Mouse (Mus musculus) heart, adult 2 months (tissue): ENCODE data around the gene Rai14.

Source experiments
- CTCF ChIP-seq: fragments of 200-600 bp; IDR thresholded peaks from 2 replicates; pipeline ENCODE4 v1.8.1; 2022; ENCODE audit warnings: antibody characterized with exemption, mild to moderate bottlenecking, moderate library complexity
- POLR2A ChIP-seq: fragments of 200-500 bp; IDR thresholded peaks from 2 replicates; pipeline ENCODE4 v1.6.1; 2011; ENCODE audit warnings: mild to moderate bottlenecking, low read depth, low read length, control low read depth; ENCODE audit not compliant: insufficient read depth

- TF ChIP-seq CTCF (no peak), POLR2A (no peak)
Observed at GRCm38 (mm10) chr15:10700891-10701466, 13.4 kb downstream of the Rai14 start.
